Mouse (Mus musculus) kidney, adult 2 months (tissue): ENCODE data around the gene Sema5a. TPM values are rescaled to one million over a fixed set of nuclear protein-coding genes. Genes with fewer than 3 reads are reported as not detected.
A peak's percentile ranks its signal among the peaks of the same experiment; 100 is the strongest.

Experiments used
- DNase-seq: peaks from one replicate; pipeline ENCODE4 v3.0.0; 2021
- H3K27ac ChIP-seq: fragments of 200-500 bp; 2 replicates; pipeline ENCODE4 v1.5.1; 2012; ENCODE audit warnings: low read depth, low read length, control low read depth, inconsistent platforms; ENCODE audit not compliant: insufficient read depth
- H3K27me3 ChIP-seq: fragments of 200-500 bp; replicated peaks from 2 replicates; pipeline ENCODE4 v1.6.1; 2012; ENCODE audit warnings: mild to moderate bottlenecking, moderate library complexity, low read length, inconsistent platforms; ENCODE audit not compliant: control insufficient read depth, insufficient read depth
- H3K36me3 ChIP-seq: fragments of 200-500 bp; 2 replicates; pipeline ENCODE4 v1.6.1; 2012; ENCODE audit warnings: mild to moderate bottlenecking, moderate library complexity, low read length, inconsistent platforms; ENCODE audit not compliant: control insufficient read depth, insufficient read depth
- H3K4me1 ChIP-seq: fragments of 200-500 bp; 2 replicates; pipeline ENCODE4 v1.6.1; 2011; ENCODE audit warnings: low read length; ENCODE audit not compliant: control insufficient read depth, insufficient read depth
- H3K4me3 ChIP-seq: fragments of 200-500 bp; 2 replicates; pipeline ENCODE4 v1.5.1; 2011; ENCODE audit warnings: mild to moderate bottlenecking, low read depth, low read length, control low read depth; ENCODE audit not compliant: insufficient read depth
- CTCF ChIP-seq: fragments of 200-500 bp; conservative IDR thresholded peaks from 2 replicates; pipeline ENCODE4 v1.5.1; 2011; ENCODE audit warnings: low read depth, mild to moderate bottlenecking, control low read depth, low read length, moderate library complexity, mixed read lengths; ENCODE audit not compliant: insufficient read depth, insufficient read length
- POLR2A ChIP-seq: fragments of 200-500 bp; IDR thresholded peaks from one replicate; pipeline ENCODE4 v1.6.1; 2011; ENCODE audit warnings: low read depth, low read length, control low read depth
- WGBS: fragments of 180-500 bp; shearing (Covaris S2); methylation state at CpG from one replicate; pipeline ENCODE4 v1.1.7; 2018; 5-methylcytosine and 5-hydroxymethylcytosine counted together
- polyA plus RNA-seq: library from polyadenylated mRNA; depleted of rRNA; stranded (reverse); fragments of >200 nt; gene quantifications from 2 replicates; pipeline ENCODE4 v1.2.3, GENCODE M21; 2012

Sema5a gene
- polyA plus RNA-seq, 1 experiment, result 11.6 TPM

DNA sequence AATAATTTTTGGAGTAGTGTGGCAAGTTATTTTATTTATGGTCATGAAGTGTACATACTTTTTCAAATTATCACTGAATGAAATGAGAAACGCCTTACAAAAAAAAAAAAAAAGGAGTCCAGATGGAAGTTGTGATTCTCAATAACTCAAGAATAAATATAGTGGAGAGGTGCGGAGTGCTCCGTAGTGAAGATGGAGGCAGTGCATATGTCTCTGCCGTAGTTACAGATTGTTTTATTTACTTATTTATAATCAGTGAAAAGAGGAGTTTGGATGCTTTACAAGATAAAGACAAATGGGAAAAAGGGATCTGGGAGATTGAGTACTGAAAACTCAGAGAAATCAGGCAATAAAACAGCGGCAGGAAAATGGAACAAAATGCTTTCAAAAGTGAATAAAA is 131.7 kb downstream of the Sema5a start:
- no peak overlapping the region for H3K27ac ChIP-seq
- H3K36me3 ChIP-seq, result no peaks in the 10 kb centered on the region
- H3K27me3 ChIP-seq, result no peaks in the 10 kb centered on the region
- H3K4me1 ChIP-seq, result no peaks in the 10 kb centered on the region
- no peak for DNase-seq
- WGBS, result 89% methylated on average over 5 of the region's 5 CpGs
- no peak overlapping the region for H3K4me3 ChIP-seq
- no peak for TF ChIP-seq CTCF
- no peak for TF ChIP-seq POLR2A

DNA sequence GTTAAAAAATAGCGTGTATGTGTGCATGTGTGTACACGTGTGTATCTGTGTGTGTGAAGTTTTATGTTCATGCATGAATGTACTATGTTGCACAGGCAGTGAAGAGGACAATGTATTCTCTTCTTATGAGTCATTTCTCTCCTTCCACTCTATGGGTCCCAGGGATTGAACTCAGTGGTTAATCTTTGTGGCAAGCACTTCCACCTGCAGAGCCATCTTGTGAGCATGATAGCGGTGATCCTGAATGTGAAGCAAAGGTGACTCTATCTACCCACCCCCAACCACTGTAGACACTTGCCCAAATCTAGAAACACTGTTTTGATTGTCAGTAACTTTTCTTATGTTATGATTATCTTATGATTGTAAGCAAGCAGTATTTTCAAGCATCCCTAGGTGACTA is 133.2 kb downstream of the Sema5a start:
- H3K27me3 ChIP-seq, result no peaks in the 10 kb centered on the region
- H3K4me1 ChIP-seq, result no peaks in the 10 kb centered on the region
- no peak overlapping the region for H3K4me3 ChIP-seq
- DNase-seq, result no peak
- 90% methylated on average over 3 of the region's 3 CpGs for WGBS
- H3K36me3 ChIP-seq, result no peaks in the 10 kb centered on the region
- TF ChIP-seq POLR2A (no peak), CTCF (no peak)
- H3K27ac ChIP-seq, result no peak overlapping the region

DNA sequence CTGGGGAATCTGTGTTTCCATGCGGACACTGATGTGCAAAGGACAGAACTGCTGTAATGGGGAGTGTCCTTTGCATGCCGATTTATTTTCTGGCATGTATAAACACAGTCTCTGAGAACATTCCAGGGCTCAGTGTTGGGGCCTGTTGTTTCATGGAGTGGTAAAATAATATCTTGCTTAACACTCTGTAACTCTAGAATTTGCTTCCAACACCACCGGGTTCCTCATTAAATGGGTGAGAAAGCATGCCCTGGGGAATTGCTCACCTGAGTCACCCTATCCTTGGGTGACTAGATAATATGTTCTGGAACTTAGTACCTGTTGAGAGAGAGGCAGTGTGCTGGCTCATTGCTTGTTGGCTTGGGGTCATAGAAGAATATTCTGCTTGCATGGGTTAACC is 135.7 kb downstream of the Sema5a start:
- peak; percentile 5 for DNase-seq
- TF ChIP-seq CTCF (no peak), POLR2A (no peak)
- Histone ChIP-seq H3K27ac (no peak overlapping the region), H3K36me3 (no peaks in the 10 kb centered on the region), H3K4me3 (no peak overlapping the region), H3K4me1 (no peaks in the 10 kb centered on the region), H3K27me3 (no peaks in the 10 kb centered on the region)
- 44% methylated on average over 3 of the region's 3 CpGs for WGBS

- no peaks in the 10 kb centered on the region for H3K4me1 ChIP-seq
- TF ChIP-seq CTCF (no peak), POLR2A (no peak)
- no peak overlapping the region for H3K27ac ChIP-seq
- WGBS, result 78% methylated on average over 4 of the region's 4 CpGs
- no peak for DNase-seq
- H3K27me3 ChIP-seq, result no peaks in the 10 kb centered on the region
- H3K4me3 ChIP-seq, result no peak overlapping the region
- H3K36me3 ChIP-seq, result no peaks in the 10 kb centered on the region
Measured at GRCm38 (mm10) chr15:32382930-32383481, 138.4 kb downstream of the Sema5a start.

DNA sequence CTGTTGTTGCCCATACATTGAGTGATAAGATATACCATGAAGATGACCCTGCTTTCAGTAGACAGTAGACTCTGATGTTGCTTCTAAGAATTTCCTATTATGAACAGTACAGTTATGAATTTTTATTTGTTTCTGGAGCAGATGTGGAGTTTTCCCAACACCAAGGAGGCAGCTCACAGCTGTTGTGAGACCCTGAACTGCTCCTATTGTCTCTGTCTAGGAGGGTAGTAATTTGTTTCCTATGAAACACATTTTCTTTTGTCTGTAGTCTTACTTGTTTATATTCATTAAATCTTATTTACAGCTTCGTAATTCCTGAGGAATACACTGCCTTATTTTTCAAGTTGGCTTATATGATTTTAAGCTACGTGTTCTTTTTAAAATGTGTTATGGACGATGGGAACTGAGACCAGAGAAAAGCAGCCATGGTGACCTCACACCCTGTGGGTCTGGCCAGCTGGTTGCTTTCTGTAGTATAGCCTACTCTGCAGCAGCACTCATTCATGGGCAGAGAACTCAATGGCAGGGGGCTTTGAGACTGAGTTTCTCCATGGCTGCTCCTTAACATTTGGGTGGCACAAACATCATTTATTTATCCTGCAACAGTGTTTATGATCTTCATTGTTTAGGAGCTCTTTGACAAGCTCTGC is 151.8 kb downstream of the Sema5a start:
- 86% methylated on average over 3 of the region's 3 CpGs for WGBS
- no peaks in the 10 kb centered on the region for H3K36me3 ChIP-seq
- no peak for DNase-seq
- TF ChIP-seq POLR2A (no peak), CTCF (no peak)
- H3K4me3 ChIP-seq, result no peak overlapping the region
- no peaks in the 10 kb centered on the region for H3K4me1 ChIP-seq
- no peaks in the 10 kb centered on the region for H3K27me3 ChIP-seq
- no peak overlapping the region for H3K27ac ChIP-seq

DNA sequence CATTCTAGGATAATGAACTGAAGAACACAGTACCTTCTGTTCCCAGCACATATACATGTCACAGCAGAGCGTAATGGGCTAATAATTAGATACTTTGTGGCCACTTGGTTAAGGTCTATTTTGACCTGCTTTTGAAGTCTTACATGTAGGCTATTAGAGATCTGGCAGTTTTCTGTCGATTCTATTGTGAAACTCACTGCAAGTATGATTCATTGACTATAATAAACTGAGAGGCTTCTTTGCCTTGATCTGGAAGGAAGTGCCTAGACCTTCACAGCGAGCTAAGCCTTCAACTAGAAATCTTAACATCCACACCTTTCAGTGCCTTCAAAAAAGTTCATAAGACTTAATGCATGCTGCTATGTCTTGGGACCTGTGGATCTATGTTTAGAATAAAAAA is 152.5 kb downstream of the Sema5a start:
- no peaks in the 10 kb centered on the region for H3K36me3 ChIP-seq
- H3K4me1 ChIP-seq, result no peaks in the 10 kb centered on the region
- no peak for DNase-seq
- no peaks in the 10 kb centered on the region for H3K27me3 ChIP-seq
- H3K27ac ChIP-seq, result no peak overlapping the region
- WGBS, result 71% methylated on average over 3 of the region's 3 CpGs
- no peak for TF ChIP-seq CTCF
- no peak for TF ChIP-seq POLR2A
- no peak overlapping the region for H3K4me3 ChIP-seq

DNA sequence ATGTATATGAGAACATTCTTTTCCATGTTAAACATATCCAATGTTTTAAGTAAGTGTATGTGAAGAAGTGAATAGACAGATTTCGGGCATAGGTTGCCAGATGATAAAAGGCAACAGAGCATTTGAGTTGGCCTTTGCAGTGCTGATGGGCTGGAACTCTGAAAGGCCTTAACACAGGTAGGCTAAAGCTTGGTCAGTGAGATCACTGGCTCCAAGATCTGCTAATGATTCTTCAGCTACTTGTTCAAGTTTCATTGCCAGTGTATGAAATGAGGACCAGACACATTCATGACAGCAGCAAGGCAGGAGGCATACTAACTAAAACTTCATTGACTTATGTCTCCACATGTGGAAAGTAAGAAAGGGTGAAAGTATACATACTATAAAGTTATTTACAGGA is 154.1 kb downstream of the Sema5a start:
- no peak for DNase-seq
- TF ChIP-seq POLR2A, result no peak
- no peak for TF ChIP-seq CTCF
- Histone ChIP-seq H3K27me3 (no peaks in the 10 kb centered on the region), H3K36me3 (no peaks in the 10 kb centered on the region), H3K4me1 (0 out of 2 replicates have a peak, but pooled peaks cover 3% of the 10 kb centered on the region), H3K4me3 (no peak overlapping the region), H3K27ac (no peak overlapping the region)
- 90% methylated on average over 1 of the region's 1 CpGs for WGBS
